Mouse (Mus musculus) C2C12 (cell line): ENCODE measurements around the gene Iqgap1.

Experiments used
- CEBPB ChIP-seq: IDR thresholded peaks from one replicate; pipeline ENCODE4 v1.6.1; 2011; ENCODE audit warnings: low read depth, mild to moderate bottlenecking, control low read depth, moderate library complexity
- CTCF ChIP-seq: IDR thresholded peaks from one replicate; pipeline ENCODE4 v1.5.1; 2011; ENCODE audit not compliant: control insufficient read depth, insufficient read depth, insufficient read length
- MAX ChIP-seq: IDR thresholded peaks from one replicate; pipeline ENCODE4 v1.6.1; 2011; ENCODE audit warnings: mild to moderate bottlenecking, control low read depth
- MYOG ChIP-seq: IDR thresholded peaks from one replicate; pipeline ENCODE4 v1.6.1; 2011; ENCODE audit not compliant: control insufficient read depth, insufficient read length; ENCODE audit errors: extremely low read depth
- USF1 ChIP-seq: IDR thresholded peaks from one replicate; pipeline ENCODE4 v1.6.1; 2011; ENCODE audit warnings: low read depth, mild to moderate bottlenecking, control low read depth, moderate library complexity

DNA sequence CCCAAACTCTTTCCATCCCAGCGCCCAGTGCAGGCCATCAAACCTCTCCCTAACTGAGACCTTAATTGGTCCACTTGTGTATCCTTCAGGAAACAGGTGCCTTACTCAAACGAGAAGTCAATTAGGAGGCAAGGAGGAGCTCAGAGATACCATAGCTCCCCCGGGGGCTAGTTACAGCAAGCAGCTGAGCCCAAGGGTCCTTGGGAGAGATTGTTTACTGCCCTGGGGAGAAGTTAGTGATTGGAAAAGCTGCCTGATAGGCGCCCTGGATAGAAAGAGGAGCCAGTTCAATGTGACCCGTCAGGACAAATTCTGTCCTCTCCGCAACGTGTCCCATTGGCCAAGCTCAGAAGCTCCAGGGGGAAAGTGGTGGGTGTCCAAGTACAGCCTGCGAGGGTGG lies 126.1 kb downstream of the Iqgap1 start:
- TF ChIP-seq CTCF (no peak), USF1 (no peak), MAX (no peak), CEBPB (no peak), MYOG (no peak)
